Mouse (Mus musculus) spleen, adult 18-20 months (tissue): ENCODE data around the gene Trim30d.
A peak's percentile ranks its signal among the peaks of the same experiment; 100 is the strongest.
"Not testable (repeated sequence)": the region's sequence is repeated elsewhere in the genome, so short reads cannot be mapped to it uniquely, and the experiment has no call there.

Source experiments
- DNase-seq, 2 experiments: peaks; one replicate each; pipeline ENCODE4 v3.0.0; 2022; ENCODE audit warnings: mixed read lengths in 2 of 2

Gene Trim30d

GRCm38 (mm10) chr7:104507421-104508065 lies at the start of gene Trim30d:
Trim30d (minus strand) TSS chr7:104507849.
- DNase-seq = not testable (repeated sequence)

DNA sequence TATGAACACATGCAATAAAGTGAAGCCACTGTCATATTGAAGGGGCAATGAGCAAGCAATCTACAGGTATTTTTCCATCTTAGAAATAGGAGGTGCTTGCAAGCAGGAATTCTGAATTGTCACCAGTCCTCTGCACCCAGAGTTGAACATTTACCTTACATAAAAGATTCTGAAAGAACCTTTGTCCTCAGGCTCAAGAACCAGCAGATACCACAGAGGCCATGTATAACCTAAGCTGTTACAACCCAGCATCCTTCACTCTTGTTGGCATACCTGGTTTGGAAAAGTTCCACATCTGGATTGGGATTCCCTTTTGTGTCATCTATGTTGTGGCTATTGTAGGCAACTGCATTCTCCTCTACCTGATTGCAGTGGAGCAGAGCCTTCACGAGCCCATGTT lies 45.1 kb upstream of the Trim30d start:
- DNase-seq = no peak

DNA sequence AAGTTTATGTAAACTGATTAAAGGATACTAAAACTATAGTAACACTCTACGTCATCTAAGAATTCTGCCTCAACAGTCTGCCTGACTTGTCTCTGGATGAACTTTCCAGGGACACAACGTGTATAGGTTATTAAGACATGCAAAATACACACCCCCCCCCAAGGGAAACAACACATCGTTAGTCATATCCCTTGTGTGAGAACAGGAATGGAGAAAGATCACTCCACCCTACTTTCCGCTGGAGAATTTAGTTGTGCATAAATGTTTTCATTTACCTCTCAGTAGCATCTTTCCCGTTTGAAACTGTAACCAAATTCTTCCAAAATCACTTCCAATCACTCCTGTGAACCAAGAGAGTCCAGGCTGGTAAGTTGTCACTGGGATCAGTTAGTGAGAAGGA lies 42.2 kb upstream of the Trim30d start, which contains the start of gene Olfr651:
Gene Olfr651, plus strand, starts transcription at position 301 of the 400 bp plus-strand sequence.
- no peak for DNase-seq

- no peak for DNase-seq
These were observed 5.9 kb downstream of the Trim30d start for GRCm38 (mm10) chr7:104501589-104502371.

GRCm38 (mm10) chr7:104501186-104501585 lies 6.5 kb downstream of the Trim30d start:
- not testable (repeated sequence) for DNase-seq

GRCm38 (mm10) chr7:104499464-104499863 lies 8.2 kb downstream of the Trim30d start:
- not testable (repeated sequence) for DNase-seq

GRCm38 (mm10) chr7:104465065-104465744 lies 42.4 kb downstream of the Trim30d start, which contains the start of gene Trim30a:
Trim30a (minus strand) TSS chr7:104465193.
- DNase-seq = peak in 1 of 2 experiments; percentile 31

DNA sequence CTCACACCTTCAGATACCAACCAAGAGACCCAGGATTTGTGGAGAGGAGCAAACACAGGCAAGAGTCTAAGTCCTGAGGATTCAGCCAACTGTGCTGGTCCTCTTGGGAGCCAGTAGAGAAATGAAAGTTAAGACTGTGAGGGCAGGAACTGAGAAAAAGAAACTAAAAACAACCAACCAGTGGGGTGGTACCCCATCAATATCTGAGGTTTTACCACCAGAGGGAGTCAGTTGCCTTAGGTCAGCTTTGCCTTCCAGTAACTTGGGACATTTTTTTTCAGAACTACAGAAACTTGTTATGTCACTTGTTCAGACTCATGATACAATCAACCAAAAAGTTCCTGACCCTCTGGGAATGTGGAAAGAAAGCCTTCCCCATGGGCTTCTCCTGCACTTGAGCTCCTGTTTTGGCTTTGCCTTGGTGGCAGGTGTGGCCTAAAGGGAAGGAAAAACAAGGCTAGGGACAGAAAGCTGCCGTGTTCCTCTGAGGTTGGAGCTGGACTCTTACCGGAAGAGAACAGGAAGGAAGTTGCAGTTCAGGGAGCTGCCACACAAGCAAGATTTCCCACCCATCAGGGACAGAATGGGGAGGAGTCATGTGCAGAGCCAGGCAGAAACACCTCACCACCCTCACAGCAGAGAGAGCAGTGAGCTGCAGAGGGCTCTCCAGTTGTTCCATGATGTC lies 61.5 kb downstream of the Trim30d start:
- peak; percentile 36 to 40 for DNase-seq
